Mouse (Mus musculus) ES-E14 (cell line): ENCODE measurements around the gene Cbx2.

Source experiments
- CHD2 ChIP-seq: IDR thresholded peaks from 2 replicates; pipeline ENCODE4 v1.6.1; 2014; ENCODE audit warnings: mild to moderate bottlenecking, low read depth, low read length, inconsistent platforms
- HCFC1 ChIP-seq: IDR thresholded peaks from 2 replicates; pipeline ENCODE4 v1.6.1; 2012; ENCODE audit warnings: low read length, inconsistent platforms, borderline replicate concordance; ENCODE audit not compliant: insufficient read depth
- MAFK ChIP-seq: IDR thresholded peaks from 2 replicates; pipeline ENCODE4 v1.6.1; 2014; ENCODE audit warnings: mild to moderate bottlenecking, low read depth, low read length, inconsistent platforms; ENCODE audit not compliant: insufficient read depth
- ZC3H11A ChIP-seq: IDR thresholded peaks from 2 replicates; pipeline ENCODE4 v1.6.1; 2012; ENCODE audit warnings: low read depth, mild to moderate bottlenecking, inconsistent platforms, low read length, borderline replicate concordance
- ZNF384 ChIP-seq: IDR thresholded peaks from 2 replicates; pipeline ENCODE4 v1.6.1; 2012; ENCODE audit warnings: low read depth, low read length, inconsistent platforms

- TF ChIP-seq CHD2: no peak
- no peak for TF ChIP-seq HCFC1
- no peak for TF ChIP-seq MAFK
- no peak for TF ChIP-seq ZNF384
- TF ChIP-seq ZC3H11A: no peak
Observed at GRCm38 (mm10) chr11:119038744-119039484, 16.2 kb downstream of the Cbx2 start.
